Mouse (Mus musculus) C2C12 (cell line): ENCODE measurements around the gene Tbc1d14.

Source experiments
- CEBPB ChIP-seq: IDR thresholded peaks from one replicate; pipeline ENCODE4 v1.6.1; 2011; ENCODE audit warnings: low read depth, mild to moderate bottlenecking, control low read depth, moderate library complexity
- MYOG ChIP-seq: IDR thresholded peaks from one replicate; pipeline ENCODE4 v1.6.1; 2011; ENCODE audit not compliant: control insufficient read depth, insufficient read length; ENCODE audit errors: extremely low read depth

GRCm38 (mm10) chr5:36505235-36505634 lies 87.8 kb downstream of the Tbc1d14 start:
- no peak for TF ChIP-seq CEBPB
- TF ChIP-seq MYOG: no peak
